In genomic region chr15:13068213-13068516, GRCm38 (mm10) we compare ENCODE assay signal across 10 mouse cellular contexts.
A peak's percentile ranks its signal among the peaks of the same experiment; 100 is the strongest.
DNase-seq lines count a peak whose midpoint lies in the region; ATAC-seq and TF ChIP-seq lines count a peak whose summit lies in the region.
"Had no signal": no experiment of that assay in that cellular context is flagged by ENCODE, and none has a peak within 500 bp of the region (broad histone marks: within the 10 kb centered on the region; RNA-seq: fewer than 3 reads in every experiment).

No protein-coding gene starts in this region.

- no peak for DNase-seq in forebrain, embryonic 10.5 days (ENCODE audit: extremely low spot score, low spot score)
- no peak for DNase-seq in forebrain, embryonic 11.5 days (ENCODE audit: low spot score)
- DNase-seq in layer of hippocampus, adult 2 months (ENCODE audit: low spot score in 2 of 2) = no peak
- DNase-seq in layer of hippocampus, postnatal 36 days = no peak
- DNase-seq in forebrain, postnatal 0 days = no peak
- no peak for DNase-seq in cerebellum, adult 9-10 months
- no peak for DNase-seq in testis, postnatal 10 days (ENCODE audit: low spot score)
- DNase-seq: adrenal gland, adult 8-10 months; cerebellum, adult 11-12 months had no signal

- H3K9ac ChIP-seq in forebrain, embryonic 11.5 days (ENCODE audit: low read length) = no peak overlapping the region
- no peak overlapping the region; the same call in 1 of the 2 replicates for H3K9ac ChIP-seq in forebrain, postnatal 0 days
- no peak overlapping the region for H3K9ac ChIP-seq in midbrain, embryonic 16.5 days (ENCODE audit: low read depth, low read length)

- no peaks in the 10 kb centered on the region for H3K9me3 ChIP-seq in forebrain, embryonic 10.5 days
- no peaks in the 10 kb centered on the region for H3K9me3 ChIP-seq in forebrain, embryonic 11.5 days (ENCODE audit: control insufficient read depth, low read length)
- no peaks in the 10 kb centered on the region for H3K9me3 ChIP-seq in forebrain, postnatal 0 days (ENCODE audit: low read length)
- H3K9me3 ChIP-seq in midbrain, embryonic 16.5 days (replicated peaks; ENCODE audit: control insufficient read depth, low read length, poor library complexity, severe bottlenecking) = no peaks in the 10 kb centered on the region

- no peaks in the 10 kb centered on the region for H3K27me3 ChIP-seq in forebrain, embryonic 10.5 days (ENCODE audit: poor library complexity, severe bottlenecking)
- H3K27me3 ChIP-seq in forebrain, embryonic 11.5 days (ENCODE audit: control insufficient read depth, insufficient read depth, low read length) = no peaks in the 10 kb centered on the region
- H3K27me3 ChIP-seq in forebrain, postnatal 0 days (ENCODE audit: insufficient read depth, low read length) = no peaks in the 10 kb centered on the region
- no peaks in the 10 kb centered on the region for H3K27me3 ChIP-seq in midbrain, embryonic 16.5 days (ENCODE audit: control insufficient read depth, insufficient read depth, low read depth, low read length)

- H3K4me3 ChIP-seq in forebrain, embryonic 10.5 days = 0 out of 2 replicates have a peak overlapping the region, but pooled peaks have one; percentile 16
- H3K4me3 ChIP-seq in forebrain, embryonic 11.5 days (ENCODE audit: low read depth, low read length) = no peak overlapping the region
- peak overlapping the region; percentile 48 for H3K4me3 ChIP-seq in layer of hippocampus, adult 2 months
- H3K4me3 ChIP-seq in forebrain, postnatal 0 days (ENCODE audit: low read depth, low read length) = no peak overlapping the region
- no peak overlapping the region for H3K4me3 ChIP-seq in midbrain, embryonic 16.5 days (ENCODE audit: low read depth, low read length)

- no peak for TF ChIP-seq CTCF in layer of hippocampus, adult 2 months (conservative IDR thresholded peaks at IDR 0.05)
- no peak for TF ChIP-seq CTCF in forebrain, postnatal 0 days (IDR thresholded peaks at IDR 0.05; ENCODE audit: low read depth)

- no peak overlapping the region; the same call in 1 of the 2 replicates for H3K4me2 ChIP-seq in forebrain, embryonic 11.5 days (ENCODE audit: low read depth, low read length, severe bottlenecking)
- H3K4me2 ChIP-seq in forebrain, postnatal 0 days (ENCODE audit: low read depth) = peak overlapping the region; percentile 46
- H3K4me2 ChIP-seq in midbrain, embryonic 16.5 days (ENCODE audit: low read length) = peak overlapping the region; percentile 52

- H3K36me3 ChIP-seq in forebrain, embryonic 10.5 days (replicated peaks) = peaks cover 8% of the 10 kb centered on the region
- H3K36me3 ChIP-seq in forebrain, embryonic 11.5 days (ENCODE audit: control insufficient read depth, insufficient read depth, low read length) = no peaks in the 10 kb centered on the region
- no peaks in the 10 kb centered on the region for H3K36me3 ChIP-seq in forebrain, postnatal 0 days (ENCODE audit: insufficient read depth)
- no peaks in the 10 kb centered on the region for H3K36me3 ChIP-seq in midbrain, embryonic 16.5 days (ENCODE audit: control insufficient read depth, insufficient read depth, low read length)

- no peak overlapping the region for H3K27ac ChIP-seq in forebrain, embryonic 10.5 days
- no peak overlapping the region for H3K27ac ChIP-seq in forebrain, embryonic 11.5 days (ENCODE audit: low read depth, low read length)
- H3K27ac ChIP-seq in layer of hippocampus, adult 2 months = no peak overlapping the region
- H3K27ac ChIP-seq in forebrain, postnatal 0 days (ENCODE audit: low read depth, low read length) = no peak overlapping the region
- no peak overlapping the region for H3K27ac ChIP-seq in midbrain, embryonic 16.5 days (ENCODE audit: low read length)

- ATAC-seq in forebrain, embryonic 11.5 days (replicated peaks; ENCODE audit: low FRiP score) = no peak
- no peak for ATAC-seq in forebrain, postnatal 0 days
- ATAC-seq in midbrain, embryonic 16.5 days = no peak

- H3K4me1 ChIP-seq in forebrain, embryonic 10.5 days = peaks cover 26% of the 10 kb centered on the region
- peaks cover 7% of the 10 kb centered on the region; the same call in 1 of the 2 replicates for H3K4me1 ChIP-seq in forebrain, embryonic 11.5 days (replicated peaks; ENCODE audit: control insufficient read depth, insufficient read depth, low read length)
- no peaks in the 10 kb centered on the region for H3K4me1 ChIP-seq in forebrain, postnatal 0 days (ENCODE audit: insufficient read depth)
- peaks cover 9% of the 10 kb centered on the region; the same call in 1 of the 2 replicates for H3K4me1 ChIP-seq in midbrain, embryonic 16.5 days (ENCODE audit: control insufficient read depth, insufficient read depth, low read length)

Comparison
In these comparisons a context has a peak if more than half of its experiments do, and no peak if none do; other contexts are left out.
1. H3K4me3 ChIP-seq: peak in forebrain, embryonic 10.5 days (single experiment) and layer of hippocampus, adult 2 months (single experiment); none in forebrain, embryonic 11.5 days (single experiment), forebrain, postnatal 0 days (single experiment) and midbrain, embryonic 16.5 days (single experiment).